Mouse (Mus musculus) C2C12 (cell line): ENCODE data around the gene Khdc4.

ENCODE experiments used
- CEBPB ChIP-seq: IDR thresholded peaks from one replicate; pipeline ENCODE4 v1.6.1; 2011; ENCODE audit warnings: low read depth, mild to moderate bottlenecking, control low read depth, moderate library complexity
- CTCF ChIP-seq: IDR thresholded peaks from one replicate; pipeline ENCODE4 v1.5.1; 2011; ENCODE audit not compliant: control insufficient read depth, insufficient read depth, insufficient read length
- MYOD1 ChIP-seq: IDR thresholded peaks from one replicate; pipeline ENCODE4 v1.6.1; 2011; ENCODE audit warnings: low read depth; ENCODE audit not compliant: control insufficient read depth, insufficient read length
- MYOG ChIP-seq: IDR thresholded peaks from one replicate; pipeline ENCODE4 v1.6.1; 2011; ENCODE audit not compliant: control insufficient read depth, insufficient read length; ENCODE audit errors: extremely low read depth
- USF1 ChIP-seq: IDR thresholded peaks from one replicate; pipeline ENCODE4 v1.6.1; 2011; ENCODE audit warnings: low read depth, mild to moderate bottlenecking, control low read depth, moderate library complexity

DNA sequence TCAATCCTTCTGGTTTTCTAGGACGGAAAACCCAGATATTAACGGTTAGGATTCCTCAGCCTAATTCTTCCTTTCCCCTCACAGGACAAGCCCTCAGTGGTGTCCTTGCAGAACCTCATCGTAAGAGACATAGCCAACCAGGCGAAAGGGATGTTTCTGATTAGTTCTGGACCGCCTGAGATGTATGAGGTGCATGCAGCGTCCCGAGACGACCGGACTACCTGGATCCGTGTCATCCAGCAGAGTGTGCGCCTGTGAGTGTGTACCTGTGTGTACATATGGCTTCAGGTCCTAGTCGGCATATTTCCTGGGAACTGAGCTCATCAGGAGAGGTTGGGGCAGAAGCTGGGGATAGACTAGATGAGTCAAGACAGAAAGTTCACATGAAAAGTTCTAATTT is 46.4 kb upstream of the Khdc4 start:
- TF ChIP-seq CTCF (no peak), MYOD1 (no peak), USF1 (no peak), CEBPB (no peak), MYOG (no peak)
